Mouse (Mus musculus) layer of hippocampus, adult 9-11 months (tissue): ENCODE measurements around the gene Atxn7l1.
"Not testable (repeated sequence)": the region's sequence is repeated elsewhere in the genome, so short reads cannot be mapped to it uniquely, and the experiment has no call there.

Source experiments
- DNase-seq: peaks from one replicate; pipeline ENCODE4 v3.0.0; 2022

The Atxn7l1 gene

DNA sequence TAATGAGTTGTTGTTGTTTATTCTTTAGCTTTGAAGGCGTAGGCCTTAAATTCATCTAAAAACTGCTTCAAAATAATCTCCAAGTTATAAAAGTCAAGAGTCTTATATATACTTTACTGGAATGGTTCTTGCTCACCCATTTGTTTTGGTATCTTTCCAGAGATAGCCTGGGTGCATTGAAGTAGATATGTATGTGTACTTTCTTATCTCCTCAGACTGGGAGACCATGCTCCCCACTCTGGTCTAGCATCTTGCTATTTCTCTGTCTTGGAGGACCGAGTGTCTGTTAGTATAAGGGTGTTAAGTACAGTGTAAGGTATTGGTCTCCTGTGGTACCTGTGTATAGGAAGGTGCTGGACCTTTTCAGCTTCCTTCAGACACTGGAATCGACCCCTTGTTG lies 6.4 kb downstream of the Atxn7l1 start:
- DNase-seq: no peak

DNA sequence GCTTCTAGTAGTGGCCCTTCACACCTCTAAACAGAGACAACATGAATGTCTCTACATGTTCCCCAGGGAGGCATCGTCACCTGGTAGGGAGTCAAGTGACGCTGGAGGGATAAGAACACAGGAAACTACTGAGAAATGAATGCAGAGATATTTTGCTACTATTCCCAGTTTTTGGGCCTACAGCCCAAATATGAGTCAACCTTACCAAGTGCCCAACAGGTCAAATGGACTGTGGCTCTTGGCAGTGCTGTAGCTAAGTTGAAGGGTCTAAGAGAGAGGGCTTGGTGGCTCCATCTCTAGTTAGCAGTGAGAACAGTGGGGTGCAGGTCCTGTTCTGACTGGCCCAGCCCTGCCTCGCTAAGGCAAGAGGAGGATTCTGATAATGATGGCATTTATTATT lies 7.2 kb downstream of the Atxn7l1 start:
- DNase-seq: no peak

DNA sequence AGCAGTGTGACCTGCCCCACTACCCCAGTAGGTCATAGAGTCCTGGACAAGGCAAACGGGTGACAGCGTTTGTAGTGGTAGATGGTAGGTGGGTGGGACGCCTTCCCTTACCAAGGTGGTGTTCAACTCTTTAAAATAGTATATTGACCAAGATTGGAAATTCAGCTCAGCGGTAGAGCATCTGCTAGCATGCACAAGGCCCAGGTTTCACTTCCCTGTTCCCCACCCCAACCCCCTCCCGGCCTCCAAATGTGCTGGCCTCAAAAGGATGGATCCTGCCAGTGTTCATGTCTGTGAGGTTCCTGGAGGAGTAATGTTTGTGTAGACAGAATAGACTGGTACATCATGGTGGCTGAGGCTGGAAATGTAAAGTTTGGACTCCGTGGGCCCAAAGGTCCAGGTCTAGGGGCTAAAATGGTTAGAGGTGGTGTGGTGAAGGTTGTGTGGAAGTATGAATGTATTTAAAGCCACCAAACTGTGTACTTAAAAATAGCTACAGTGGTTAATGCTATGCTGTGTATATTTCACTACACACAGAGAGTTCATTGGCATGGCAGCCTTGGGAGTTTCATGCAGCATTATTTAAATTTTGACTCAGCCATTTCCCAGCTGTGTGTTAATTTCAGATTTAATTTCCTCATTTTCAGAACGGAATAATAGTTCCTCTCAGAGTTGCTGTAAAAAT lies 9.0 kb downstream of the Atxn7l1 start:
- DNase-seq: no peak

DNA sequence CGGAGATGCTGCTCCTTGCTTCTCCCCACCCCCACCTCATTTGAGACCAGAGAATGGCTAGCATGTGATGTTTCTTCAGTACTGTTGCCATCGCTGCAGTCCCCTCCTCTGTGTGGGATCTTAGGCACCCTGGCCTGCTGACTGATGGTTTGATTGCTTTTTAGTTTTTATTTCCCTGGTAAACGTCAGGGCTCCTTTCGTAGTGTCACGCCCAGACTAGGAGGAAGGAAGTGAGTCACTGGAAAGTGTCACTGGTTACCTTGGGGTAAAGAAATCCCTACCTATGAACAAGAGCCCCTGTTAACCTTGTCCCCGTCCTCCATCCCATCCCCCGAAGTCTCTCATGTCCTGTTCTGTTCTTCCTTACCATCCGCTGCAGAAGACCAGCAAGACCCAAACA lies 10.8 kb downstream of the Atxn7l1 start:
- no peak for DNase-seq

DNA sequence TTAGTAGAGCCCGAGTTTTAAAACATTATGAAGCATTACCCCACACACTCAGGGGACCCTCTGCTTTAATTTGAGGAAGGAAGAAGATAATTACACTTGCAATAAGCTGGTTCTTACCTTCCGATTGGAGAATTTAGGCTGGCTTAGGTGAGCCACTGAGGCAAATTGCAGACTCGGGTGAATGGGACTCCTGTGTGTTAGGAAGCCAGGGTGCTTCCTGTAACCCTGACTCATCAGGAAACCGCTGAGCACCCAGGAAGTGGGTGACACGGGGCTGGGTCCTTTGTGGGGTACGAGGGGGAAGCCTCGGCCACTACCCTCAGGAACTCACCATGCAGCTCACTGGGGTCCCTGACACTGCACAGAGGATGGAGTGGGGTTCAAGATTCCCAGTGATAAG lies 12.9 kb downstream of the Atxn7l1 start:
- DNase-seq: no peak

DNA sequence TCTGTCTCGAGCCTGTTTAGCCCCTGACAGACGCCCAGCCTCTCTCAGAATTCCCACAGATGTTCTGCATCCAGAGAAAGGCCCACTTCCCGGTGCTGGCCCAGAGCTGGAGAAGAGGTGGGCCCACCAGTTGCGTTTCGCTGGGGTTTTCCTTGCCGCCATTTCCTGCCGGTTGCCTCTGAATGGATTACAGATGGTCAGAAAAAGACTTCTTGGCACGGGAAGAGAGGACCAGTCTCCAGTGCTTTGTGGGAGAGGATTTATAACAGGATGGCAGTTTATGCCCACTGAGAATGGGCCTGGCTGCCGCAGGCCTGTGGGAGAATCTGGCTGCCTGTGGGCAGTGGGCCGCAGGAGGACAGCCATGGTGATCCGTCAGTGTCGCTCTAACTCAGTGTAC lies 15.0 kb downstream of the Atxn7l1 start:
- DNase-seq: no peak

DNA sequence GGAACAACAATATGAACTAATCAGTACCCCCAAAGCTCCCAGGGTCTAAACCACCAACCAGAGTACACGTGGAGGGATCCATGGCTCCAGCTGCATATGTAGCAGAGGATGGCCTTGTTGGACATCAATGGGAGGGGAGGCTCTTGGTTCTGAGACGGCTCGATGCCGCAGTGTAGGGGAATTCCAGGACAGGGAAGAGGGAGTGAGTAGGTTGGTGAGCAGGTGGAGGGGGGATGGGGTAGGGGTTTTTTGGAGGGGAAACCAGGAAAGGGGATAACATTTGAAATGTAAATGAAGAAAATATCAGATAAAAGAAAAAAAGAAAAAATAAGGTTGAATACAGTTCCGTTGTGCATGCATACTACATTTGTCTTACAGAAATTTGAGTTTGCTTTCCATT lies 16.5 kb downstream of the Atxn7l1 start:
- DNase-seq: not testable (repeated sequence)

DNA sequence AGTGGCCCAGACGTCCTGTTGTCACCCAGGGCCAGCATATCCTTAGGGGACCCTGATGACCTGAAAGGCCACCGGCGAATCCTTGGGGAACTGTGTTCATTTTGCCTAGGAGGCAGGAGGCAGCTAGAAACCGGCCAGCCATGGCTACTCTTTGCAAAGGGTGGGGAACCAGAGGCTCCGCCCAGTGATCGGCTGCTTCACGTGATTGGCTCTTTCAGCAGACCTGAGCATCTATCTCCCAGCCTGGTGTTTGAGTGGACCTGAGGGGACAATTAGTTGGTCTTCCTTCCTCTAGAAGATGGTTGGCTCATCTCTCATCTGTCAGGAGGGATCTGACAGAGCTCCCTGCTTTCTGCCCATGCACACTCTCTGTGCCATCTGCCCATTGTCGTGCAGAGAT lies 19.2 kb downstream of the Atxn7l1 start:
- no peak for DNase-seq

DNA sequence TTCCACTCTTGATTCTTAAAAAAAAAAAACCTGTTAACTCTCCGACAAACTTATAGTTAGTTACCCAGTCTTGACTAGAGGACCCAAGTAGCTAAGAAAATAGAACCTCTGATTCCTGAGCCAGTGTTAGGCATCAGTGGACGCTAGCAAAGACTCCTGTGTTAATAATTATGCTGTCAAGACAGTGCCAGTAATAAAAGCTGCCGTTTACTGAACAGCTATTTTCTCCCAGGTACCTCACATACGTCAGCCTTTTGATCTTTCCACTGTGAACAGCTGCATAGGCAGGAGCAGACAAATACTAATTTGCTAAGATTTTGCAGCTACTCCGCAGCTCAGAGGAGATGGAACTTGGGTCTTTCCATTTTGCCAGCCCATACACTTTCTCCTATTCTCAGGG lies 20.1 kb downstream of the Atxn7l1 start:
- no peak for DNase-seq

DNA sequence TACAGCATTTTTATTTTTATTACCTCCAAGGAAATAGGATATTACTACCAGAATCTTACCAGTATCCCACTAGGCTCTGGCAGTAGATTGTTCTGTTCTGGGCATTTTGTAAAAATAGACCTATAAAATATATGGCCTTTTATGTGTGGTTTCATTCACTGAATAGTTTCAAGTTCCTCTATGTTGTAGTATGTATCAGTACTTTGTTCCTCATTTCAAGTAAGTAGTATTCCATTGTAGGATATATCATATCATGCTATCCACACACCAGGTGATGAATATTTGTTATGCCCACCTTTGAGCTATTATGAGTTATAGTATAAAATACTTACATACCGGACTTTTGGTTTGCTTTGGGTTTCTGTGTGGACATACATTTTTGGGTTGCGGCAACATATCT lies 21.0 kb downstream of the Atxn7l1 start:
- DNase-seq: no peak

DNA sequence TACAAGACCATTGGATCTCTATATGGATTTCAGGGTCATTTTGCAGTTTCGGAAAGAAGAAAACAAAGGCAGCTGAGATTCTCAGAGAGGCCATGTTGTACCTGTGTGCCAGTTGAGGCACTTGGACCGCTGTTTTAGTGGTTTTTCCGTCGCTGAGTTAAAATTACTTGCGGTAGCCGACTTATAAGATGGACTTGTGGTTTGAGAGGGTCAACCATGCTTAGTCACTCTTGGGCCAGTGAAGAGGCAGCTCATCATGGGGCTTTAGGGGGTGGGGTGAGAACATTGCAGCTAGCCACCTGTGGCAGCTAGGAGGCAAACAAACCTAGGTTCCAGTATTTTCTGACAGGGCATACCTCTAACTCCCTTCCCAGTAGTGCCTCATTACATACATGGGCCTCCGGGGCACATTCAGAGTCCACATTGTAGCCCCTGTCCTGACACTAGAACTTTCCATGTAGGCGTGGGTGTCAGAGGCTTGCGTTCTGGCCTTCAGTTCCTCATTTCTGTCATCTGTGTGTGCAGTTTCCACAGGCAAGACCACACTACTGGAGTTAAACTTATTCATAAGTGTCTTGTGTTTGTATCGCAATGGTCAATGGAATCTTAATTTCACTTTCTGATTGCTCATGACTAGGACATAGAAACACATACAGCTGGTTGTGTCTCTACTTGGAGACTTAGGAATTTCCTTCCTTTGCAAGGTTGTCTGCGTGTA lies 22.4 kb downstream of the Atxn7l1 start:
- DNase-seq: no peak

DNA sequence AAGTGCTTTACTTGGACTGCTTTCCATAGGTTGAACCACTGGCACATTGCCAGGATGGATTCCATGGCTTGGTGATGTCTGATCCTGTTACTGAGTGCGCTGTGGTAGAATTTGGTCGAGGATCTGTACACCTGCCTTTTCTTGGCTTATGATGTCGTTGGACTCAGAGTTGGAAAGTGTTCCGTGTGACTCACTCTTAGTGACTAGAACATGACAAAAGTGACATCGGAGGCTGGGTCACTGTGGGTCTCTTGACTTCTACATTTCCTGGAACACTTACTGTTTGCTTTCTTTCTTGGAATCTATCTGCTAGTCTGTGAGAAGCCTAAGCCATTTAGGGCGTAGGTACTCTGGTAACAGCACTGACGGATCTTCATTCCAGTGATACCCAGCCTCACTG lies 23.3 kb downstream of the Atxn7l1 start:
- DNase-seq: no peak

DNA sequence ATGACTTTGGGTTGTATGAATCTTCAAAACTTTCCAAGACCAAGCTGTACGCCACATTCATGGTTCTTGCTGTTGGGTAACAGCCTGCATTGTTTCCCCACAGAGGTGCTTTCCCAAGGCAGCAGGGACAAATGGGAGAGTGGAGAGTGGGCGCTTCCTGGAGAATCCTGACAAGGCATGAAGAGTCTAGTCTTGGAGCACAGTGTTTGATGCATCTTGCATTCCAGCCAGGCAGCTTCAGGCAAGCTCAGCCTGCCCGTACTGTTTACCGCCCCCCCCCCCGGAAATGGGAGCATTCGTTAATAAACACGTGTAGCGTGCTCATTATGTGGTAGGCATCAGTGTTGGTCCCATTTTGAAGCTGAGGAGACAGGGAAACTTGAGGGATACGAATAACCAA lies 25.4 kb downstream of the Atxn7l1 start:
- DNase-seq: no peak

DNA sequence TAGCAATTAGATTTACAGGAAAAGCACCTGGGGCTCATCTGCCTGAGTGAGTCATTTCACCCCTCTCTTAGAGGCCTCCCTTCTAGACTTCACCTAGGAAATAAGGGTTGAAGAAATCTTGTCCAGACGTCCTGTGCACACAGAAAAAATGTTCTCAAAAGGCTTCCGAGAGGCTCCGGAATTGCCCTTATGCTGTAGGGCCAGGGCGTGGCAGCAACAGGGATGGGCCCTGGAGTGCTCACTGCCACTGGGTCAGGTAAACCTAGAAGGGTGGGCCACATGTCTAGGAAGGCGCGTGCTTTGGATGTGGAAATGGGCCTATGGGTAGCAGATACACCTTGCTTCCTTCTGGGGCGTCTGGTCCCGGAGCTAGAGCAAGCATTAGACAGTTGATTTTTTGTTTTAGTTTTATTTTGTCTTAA lies 26.2 kb downstream of the Atxn7l1 start:
- no peak for DNase-seq

DNA sequence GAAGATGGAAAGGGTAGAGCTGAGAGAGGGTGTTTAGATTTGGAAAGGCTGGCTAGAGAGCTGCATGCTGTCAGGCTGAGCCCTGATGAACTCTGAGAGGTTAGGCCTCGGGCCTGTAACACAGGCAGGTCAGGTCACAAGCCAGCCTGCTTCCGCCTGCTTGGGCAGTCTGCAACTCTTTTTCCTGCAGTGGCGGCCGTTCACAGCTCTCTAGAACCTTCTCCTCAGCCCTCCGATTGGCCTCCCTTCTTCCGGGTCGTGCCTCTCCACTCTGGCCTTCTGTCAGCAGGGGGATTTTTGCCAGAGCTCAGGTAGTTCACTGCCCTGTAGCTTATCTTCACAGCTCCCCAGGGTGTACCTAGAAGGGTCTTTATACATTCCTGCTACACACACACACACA lies 26.7 kb downstream of the Atxn7l1 start:
- no peak for DNase-seq

DNA sequence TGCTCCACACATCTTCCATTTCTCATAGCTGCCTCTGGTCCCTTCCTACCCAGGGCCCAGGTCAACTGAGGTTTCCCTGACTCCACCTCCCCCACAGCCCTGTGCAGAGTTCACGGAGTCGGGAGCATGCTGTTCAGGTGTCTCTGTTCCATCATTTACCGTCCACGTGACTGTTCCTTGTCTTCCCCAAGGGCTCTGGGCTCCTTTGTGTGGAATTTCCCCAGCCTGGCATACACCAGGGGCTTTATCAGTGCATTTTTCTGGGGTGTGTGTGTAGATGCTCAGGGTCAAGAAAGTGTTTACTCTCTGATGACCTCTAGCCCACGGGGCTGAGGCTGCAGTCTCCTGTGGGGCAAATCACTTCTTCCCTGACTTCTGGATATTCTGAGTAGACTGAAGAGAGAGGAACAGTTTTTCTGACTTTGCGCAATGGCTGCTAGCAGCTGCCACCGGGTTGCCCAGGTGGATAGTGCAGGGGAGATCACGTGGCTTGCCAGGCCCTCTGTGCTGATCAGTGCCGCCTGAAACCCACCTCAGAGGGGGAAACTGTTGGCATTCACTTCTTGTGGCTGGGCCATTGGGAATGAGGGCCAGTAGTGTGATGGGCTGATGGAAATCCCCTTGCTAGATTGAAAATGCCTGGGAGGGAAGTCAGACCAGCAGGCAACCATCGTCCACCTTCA lies 27.3 kb downstream of the Atxn7l1 start:
- no peak for DNase-seq

DNA sequence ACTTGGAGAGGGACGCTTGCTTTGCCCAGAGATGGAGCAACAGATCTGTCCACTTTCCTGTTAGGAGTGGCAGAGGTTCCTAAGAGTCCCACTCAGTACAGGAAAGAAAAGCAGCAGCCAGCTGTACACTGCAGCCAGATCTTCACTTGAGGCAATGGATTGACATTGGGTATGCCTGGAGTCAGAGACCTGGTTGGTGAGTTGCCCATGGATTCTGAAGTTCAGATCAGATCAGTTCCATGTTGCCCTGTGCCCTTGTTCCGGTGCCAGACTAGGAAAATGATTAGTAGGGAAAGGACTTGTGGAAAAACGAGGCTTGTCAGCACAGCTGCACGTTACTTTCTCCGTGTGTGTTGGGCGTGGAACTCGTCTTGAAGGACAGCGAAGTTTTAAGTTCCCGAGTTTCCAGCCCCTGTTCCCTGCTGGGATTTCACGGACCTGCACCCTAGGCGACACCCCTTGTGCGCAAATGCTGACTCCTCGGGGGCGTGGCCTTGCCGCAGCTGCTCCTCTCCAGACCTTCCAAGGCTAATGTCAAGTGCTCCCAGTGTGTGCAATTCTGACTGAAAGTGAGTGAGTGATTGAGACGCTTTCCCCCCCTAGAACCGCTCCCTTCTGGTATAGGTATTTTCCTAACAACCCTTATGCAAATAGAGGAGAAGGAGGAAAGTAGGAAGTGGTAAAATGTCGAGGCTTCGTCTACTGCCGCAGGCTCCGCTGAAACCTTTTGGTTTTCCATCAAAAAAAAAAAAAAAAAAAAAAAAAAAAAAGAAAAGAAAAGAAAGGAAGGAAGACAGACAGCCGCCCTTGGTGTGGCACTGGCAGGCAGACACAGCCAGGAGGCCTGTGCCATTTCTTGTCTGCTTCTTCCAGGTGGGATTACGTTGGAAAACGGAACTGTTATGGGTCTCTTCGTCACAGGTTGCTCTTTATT lies 28.4 kb downstream of the Atxn7l1 start:
- DNase-seq: no peak

DNA sequence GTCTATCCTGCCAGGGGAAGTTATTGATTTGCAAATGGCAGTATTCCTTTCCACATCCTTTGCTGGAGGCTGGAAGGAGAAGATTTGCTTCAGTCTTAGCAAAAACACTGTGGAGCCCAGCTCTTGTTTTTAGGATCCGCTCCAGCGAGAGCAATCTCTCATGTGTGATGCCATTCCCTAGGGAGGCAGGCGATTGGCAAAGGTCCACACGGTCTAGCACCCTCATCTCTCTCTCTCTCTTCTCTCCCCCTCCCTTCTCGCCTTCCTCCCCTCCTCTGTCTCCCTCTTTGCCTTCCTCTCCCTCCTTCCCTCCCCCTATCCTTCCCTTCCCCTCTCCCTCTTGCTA lies 29.0 kb downstream of the Atxn7l1 start:
- no peak for DNase-seq

DNA sequence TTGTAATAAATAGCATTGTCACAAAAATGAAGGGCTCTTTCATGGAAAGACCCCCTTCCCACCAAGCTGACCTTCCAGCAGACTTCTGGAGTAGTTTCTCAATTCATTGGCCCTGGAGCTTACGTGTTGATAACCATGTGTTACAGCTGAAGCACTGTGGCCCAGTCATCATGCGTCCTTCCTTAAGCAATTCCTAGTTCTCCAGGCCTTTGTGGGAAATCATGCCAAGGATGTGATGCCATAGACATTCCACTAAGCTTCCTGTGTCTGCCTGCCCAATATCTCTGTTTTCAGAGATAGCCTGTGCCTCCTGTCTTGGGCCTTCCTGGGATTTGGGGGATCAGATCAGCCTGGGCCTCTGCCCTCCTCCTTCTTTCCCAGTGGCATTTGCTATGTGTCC lies 32.9 kb downstream of the Atxn7l1 start:
- DNase-seq: no peak

DNA sequence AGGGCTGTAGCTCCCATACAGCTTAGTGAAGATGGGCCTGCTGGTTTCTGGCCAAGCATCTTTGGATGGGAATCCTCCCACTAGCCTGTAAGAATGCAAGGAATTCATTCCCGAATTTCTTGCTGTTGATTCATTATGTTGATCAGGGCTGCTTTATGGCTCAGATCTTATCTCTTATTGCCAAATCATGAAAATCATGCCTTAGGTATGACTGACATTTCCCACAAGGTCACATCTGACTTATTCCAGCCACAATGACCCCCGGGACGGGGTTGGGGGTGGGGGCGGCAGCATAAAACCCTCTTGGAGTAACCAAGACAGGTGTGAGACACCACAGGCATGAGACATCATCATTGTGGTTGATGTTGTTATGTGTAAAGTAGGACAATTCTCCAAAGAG lies 34.4 kb downstream of the Atxn7l1 start:
- no peak for DNase-seq

DNA sequence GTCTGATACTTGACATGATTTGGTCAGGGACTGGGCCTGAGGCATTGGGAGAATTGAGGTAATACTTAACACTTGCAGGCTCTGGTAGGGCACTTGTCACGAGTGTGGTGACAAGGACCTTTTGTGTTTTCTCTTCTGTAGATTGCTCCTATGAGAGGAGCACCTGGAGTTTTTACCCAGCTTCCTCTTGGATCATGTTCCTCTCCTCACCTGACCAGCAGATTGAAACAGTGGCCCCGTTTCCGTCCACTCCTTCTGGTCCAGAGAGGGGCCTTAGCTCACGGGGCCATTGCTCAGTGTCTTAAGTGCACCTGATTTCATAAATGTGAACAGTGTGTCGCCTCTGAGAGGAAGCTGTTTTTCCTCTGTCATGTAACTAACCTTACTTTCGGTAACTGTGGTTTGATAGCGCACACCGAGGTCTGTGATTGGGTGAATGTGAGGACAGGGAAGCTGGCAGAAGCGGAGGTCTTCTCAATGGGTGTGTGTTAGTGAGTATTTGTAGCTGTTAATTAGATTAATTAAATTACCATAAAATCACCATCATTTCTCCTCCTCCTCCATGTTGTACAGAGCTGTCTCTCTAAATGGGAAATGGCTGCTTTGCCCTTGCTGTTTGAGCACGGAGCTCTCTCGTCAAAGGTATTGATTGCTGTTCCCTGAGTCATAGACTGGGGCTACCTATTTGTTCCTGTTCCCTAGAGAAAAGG lies 35.1 kb downstream of the Atxn7l1 start:
- no peak for DNase-seq

DNA sequence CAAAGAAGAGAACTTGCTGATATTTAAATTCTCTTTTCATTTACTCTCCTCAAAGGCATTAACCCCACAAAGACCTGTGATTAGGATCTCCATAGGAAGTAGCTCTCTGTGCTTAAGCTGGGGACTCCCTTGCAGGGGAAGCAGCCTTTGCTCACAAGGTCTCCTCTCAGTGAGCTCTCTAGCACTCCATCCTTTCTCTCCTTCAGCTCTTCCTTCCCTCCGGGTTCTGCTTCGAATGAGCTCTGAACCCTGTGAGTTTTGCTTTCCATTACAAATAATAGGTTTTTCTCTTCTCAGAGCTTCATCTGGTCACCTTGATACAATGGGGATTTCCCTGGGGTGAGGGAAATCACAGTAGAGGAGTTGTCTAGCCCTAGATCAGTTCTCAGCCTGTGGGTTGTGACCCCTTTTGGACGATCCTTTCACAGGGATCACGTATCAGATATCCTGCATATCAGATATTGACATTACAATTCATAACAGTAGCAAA lies 35.7 kb downstream of the Atxn7l1 start:
- no peak for DNase-seq
